Mouse (Mus musculus) urinary bladder, postnatal 10 days (tissue): ENCODE data around the gene 1810037I17Rik.
A peak's percentile ranks its signal among the peaks of the same experiment; 100 is the strongest.

Experiments
- DNase-seq: peaks from one replicate; pipeline ENCODE4 v3.0.0; 2022; ENCODE audit warnings: low spot score

The 1810037I17Rik gene

DNA sequence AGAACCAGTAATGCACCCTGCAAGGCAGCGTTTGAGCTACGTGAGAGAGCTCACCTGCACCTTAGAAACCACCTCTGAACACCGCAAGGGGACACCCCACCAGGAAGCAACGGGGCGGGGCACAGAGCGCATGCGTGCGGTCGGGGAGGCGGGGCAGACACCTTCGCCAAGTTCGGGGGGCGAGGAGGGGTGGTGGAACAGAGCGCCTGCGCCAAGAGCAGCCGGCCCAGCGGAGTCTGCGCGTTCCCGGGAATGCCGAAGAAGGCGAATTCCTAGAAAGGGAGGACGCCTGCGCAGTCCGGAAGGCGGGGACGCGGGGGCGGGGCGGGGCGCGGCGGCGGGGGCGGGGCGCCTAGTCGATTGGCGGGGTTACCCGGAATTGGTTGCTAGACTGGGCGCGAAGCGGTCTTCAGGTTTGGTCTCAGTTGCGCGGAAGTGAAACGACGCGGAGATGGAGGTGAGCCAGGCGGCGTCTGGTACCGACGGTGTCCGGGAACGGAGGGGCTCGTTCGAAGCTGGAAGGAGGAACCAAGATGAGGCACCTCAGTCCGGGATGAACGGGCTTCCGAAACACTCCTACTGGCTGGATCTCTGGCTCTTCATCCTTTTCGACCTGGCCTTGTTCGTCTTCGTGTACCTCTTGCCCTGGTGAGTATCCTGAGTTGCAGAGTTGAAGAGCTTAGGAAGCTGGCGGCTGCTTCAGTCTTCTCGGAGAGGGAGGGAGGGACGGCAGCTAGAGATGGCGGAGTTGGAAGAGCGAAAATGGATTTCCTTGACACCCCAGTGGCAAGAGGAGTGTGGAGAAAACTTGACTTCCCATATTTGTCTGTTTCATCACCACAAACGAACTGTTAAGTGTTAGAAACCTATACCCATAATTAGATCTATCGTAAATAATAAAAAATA lies at the start of gene 1810037I17Rik:
1810037I17Rik (plus strand) TSS at position 195 of the 906 bp plus-strand sequence.
- DNase-seq: peak; percentile 95

GRCm38 (mm10) chr3:122876870-122877269 lies 47.1 kb upstream of the 1810037I17Rik start:
- no peak for DNase-seq

DNA sequence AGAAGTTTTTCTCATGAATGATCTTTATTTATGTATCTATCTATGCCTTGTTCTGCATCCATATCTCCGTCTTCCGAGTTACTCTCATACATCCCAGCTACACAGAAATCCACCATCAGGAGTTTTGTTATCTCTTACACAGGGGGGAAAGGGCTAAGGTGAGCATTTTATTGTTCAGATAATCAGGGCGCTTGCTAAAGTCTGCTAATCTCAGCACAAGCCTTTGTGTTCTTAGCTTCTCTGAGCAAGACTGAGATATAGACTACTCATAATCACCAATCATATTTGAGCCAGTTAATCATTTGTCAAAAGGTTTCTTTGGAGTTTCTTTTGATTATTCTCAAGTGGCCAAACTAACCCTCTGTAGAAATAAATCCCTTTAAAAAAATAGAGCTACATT lies 46.5 kb upstream of the 1810037I17Rik start:
- no peak for DNase-seq

GRCm38 (mm10) chr3:122878705-122879315 lies 45.2 kb upstream of the 1810037I17Rik start:
- no peak for DNase-seq

- DNase-seq: no peak
Measured at GRCm38 (mm10) chr3:122887505-122888301, 36.3 kb upstream of the 1810037I17Rik start.

DNA sequence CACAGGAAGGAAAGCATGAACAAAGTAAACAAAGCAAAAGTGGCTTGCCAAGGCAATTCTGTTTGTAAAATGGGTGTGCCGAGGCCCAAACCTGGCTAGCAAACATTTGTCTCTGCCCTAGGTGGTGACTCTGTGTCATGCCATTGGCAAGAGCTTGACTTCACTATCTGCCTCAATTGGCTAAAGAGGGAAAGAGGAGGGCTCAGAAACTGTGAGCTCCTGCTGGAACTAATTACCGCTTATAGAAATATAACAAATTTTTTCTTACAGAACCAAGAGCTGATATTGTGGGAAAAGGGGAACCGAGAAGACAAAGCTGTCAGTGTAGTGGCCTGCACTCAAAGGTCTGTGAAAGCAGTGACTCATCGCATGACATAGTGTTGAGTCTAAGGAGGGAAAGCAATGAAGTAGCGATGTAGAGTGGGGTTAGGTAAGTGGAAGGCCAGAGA lies 35.6 kb upstream of the 1810037I17Rik start:
- no peak for DNase-seq

DNA sequence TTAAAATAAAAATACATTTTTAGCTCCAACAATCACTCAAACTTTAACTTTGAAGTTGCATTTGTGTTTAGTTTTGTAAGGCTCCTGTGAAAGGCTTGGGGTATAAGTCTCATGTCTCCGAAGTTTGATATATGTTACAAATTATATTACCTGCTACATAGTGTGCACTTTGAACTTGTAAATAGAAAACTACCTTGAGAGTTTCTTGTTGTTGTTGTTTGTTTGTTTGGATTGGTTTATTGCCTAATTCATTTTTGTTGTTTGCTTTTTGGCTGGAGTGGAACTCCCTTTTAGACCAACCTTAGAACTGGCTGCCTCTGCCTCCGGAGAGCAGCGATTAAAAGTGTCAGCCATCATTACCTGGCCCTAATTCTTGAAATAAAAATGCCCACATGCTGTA lies 29.2 kb upstream of the 1810037I17Rik start, which contains the start of gene Fabp2:
Fabp2 (plus strand) TSS at position 301 of the 400 bp plus-strand sequence.
- no peak for DNase-seq

DNA sequence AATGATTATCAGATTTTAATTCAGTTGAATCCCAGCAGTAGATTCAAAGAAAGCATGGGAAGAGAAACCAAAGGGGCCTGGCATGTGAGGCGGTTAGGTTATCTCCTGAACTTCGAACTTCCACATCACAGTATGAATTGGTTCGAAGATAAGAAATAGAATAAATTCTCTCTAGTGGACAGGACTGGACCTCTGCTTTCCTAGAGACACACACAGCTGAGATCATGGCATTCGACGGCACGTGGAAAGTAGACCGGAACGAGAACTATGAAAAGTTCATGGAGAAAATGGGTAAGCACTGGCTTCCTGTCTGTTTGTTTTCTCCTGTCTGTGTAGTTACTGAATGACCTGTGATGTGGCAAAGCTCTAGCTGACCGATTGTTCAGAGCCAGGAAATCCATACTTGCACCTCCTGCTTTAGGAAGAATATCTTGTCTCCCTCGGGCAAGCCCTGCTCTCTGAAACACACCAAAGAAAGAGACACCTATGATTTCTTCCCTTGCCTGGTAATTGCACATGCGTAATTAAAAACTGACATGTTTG lies 28.7 kb upstream of the 1810037I17Rik start:
- DNase-seq: no peak

GRCm38 (mm10) chr3:122898254-122898653 lies 25.7 kb upstream of the 1810037I17Rik start:
- DNase-seq: no peak

GRCm38 (mm10) chr3:122903746-122904433 lies 20.1 kb upstream of the 1810037I17Rik start:
- no peak for DNase-seq

DNA sequence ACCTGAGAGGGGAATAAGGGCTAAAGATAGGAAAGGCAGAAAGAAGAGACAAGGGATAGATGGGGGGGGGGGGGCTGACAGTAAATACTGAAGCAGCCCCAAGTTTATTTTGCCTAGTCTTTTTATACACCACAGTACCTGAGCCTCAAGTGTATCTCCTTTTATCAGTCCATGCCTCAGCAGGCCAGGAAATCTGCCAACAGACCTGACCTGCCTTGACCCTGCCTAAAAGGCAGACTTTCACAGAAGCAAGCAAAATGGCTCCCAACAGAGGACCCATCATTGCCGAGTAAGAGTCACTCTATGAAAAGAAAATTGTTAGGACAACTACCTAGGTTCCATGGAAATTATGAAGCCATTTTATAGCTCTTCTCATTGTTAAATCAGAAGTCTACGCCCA lies 16.2 kb upstream of the 1810037I17Rik start:
- DNase-seq: no peak

GRCm38 (mm10) chr3:122915493-122915892 lies 8.5 kb upstream of the 1810037I17Rik start:
- no peak for DNase-seq

- no peak for DNase-seq
Measured at GRCm38 (mm10) chr3:122916191-122916680, 7.8 kb upstream of the 1810037I17Rik start.

- no peak for DNase-seq
Measured at GRCm38 (mm10) chr3:122918672-122919071, 5.3 kb upstream of the 1810037I17Rik start.

DNA sequence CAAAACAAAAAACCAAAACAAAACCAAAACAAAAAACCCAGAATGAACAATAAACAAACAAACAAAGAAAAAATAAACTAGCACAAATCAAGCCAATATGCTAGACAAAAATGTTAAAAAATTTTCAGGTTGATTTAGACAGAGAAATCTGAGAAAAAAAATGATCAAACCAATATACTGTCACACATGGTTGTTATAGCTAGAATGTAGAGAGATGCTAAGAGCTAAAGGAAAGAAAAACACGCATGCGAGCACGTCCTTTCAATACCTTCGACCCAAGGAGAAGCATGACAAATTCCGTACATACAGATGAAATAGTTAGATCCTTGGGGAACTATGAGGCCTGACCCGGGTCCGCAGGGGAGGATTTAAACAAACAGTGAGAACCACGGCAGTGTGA lies 4.7 kb upstream of the 1810037I17Rik start, which contains the start of gene Gm10959:
Gm10959 (minus strand) TSS at position 101 of the 400 bp plus-strand sequence.
- no peak for DNase-seq

DNA sequence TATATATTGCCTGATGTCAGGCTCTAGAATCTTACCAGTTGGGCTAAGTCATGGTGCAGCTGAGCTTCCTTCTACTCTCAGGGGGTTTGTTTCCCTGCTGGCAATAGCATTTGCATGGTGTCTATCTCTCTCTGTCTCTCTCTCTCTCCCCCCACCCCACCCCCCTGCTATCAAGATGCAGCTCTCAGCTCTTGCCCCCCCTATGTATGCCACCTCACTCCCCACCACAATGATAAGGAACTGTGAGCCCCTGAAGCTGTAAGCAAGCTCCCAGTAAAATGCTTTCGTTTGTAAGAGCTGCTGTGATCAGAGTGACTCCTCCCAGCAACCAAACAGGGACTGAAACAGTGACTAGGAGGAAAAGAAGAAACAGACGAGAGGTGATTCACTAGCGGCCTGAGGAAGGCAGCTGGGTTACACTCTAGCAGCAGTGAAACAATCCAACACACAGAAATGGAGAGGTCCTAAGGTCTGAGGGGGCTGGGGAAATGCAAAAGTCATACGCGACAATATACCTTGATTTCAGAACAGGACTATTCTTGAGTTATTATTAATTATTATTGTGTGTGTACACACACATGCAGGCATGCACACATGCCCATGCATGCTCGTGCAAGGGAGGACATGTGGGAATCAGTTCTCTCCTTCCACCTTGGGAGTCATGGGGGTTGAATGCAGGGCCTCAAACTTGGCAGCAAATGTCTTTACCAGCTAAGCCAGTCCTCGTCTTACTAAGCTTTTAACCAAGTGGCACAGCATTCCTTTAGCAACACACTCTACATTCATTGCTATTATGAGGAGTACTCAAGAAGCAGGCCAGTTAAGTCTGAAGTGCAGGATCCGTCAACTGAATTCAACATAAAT lies 3.2 kb upstream of the 1810037I17Rik start:
- no peak for DNase-seq

DNA sequence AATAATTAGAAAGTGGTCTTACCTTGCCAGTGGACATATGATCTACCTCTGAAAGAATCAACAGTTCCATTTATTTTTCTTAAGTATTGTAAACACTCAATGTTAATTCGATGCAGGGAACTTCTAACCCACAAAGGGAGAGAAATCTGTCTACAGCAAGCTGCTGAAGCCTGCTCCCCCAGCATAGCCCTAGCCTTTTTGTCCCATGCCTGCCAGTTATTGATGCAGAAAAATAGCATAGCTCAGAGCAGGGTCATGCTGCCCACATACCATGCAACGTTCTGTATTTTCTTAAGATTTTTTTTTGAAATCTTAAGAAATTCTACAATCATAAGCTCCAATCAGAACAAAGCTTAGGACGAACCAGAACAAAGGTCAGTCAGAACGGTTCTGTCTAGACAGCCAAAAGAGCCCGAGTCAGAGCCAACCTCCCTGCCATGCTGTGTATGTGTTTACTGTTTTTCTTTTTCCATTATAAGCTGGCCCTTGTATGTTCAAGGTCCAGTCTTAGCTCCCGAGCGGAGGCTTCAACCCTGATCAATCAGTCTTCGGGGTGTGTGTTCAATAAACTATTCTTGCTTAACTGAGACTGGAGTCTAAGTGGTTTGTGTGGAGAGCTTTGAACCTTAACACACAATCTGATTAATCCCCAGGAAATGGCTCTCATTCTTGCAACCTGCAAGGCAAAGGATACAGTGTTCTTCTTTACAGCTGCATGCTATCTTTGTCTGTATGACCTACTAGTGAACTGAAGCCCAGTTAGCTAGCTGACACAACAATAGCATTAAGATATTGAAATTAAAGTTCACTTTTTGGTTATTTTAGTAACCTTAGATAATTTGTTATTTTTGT lies 2.1 kb upstream of the 1810037I17Rik start:
- no peak for DNase-seq

- DNase-seq: no peak
Measured at GRCm38 (mm10) chr3:122923147-122923546, 856 bp upstream of the 1810037I17Rik start.

GRCm38 (mm10) chr3:122929723-122930122 lies 5.7 kb downstream of the 1810037I17Rik start:
- no peak for DNase-seq
